Mouse (Mus musculus): Measurements from ENCODE around the gene Ktn1. TPM values are rescaled to one million over a fixed set of nuclear protein-coding genes. Genes with fewer than 3 reads are reported as not detected.

Ktn1 gene
- polyA plus RNA-seq, 1 experiment, result 1.8 TPM

GRCm38 (mm10) chr14:47638316-47638895, 9.8 kb upstream of the Ktn1 start:
- Histone ChIP-seq H3K27me3 (replicated peaks) (peaks cover 12% of the 10 kb centered on the region), H3K4me1 (peaks cover 20% of the 10 kb centered on the region), H3K36me3 (replicated peaks; ENCODE audit: low read length) (no peaks in the 10 kb centered on the region), H3K9me3 (no peaks in the 10 kb centered on the region), H3K4me3 (replicated peaks) (no peak overlapping the region)
- no peak for TF ChIP-seq FLI1 (IDR thresholded peaks at IDR 0.05; ENCODE audit: low read length)
- no peak for TF ChIP-seq GATA1 (IDR thresholded peaks at IDR 0.05; ENCODE audit: borderline replicate concordance, low read length)

GRCm38 (mm10) chr14:47645620-47646019, 2.6 kb upstream of the Ktn1 start:
- peaks cover 15% of the 10 kb centered on the region for H3K4me1 ChIP-seq

DNA sequence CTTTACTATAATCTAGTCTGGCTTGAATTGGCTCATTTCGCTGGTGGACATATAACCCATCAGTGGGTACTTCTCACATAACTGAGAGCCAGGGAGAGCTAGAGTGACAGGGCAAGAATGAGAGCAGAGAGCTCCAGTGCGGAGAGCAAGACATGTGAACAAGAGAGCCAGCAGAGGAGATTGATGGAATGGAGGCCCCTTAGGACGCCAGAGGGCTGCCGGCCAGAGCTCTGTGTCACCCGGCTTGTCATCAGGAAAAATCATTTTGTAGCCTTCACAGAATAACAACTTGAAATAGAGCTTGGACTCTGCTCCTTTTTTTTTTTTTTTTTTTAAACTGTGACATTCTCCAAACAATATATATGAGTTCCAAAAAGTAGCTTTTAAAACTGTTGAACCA, 2.0 kb upstream of the Ktn1 start:
- Histone ChIP-seq H3K27me3 (replicated peaks) (no peaks in the 10 kb centered on the region), H3K4me1 (peaks cover 15% of the 10 kb centered on the region), H3K4me3 (replicated peaks) (no peak overlapping the region), H3K36me3 (replicated peaks; ENCODE audit: low read length) (no peaks in the 10 kb centered on the region), H3K9me3 (no peaks in the 10 kb centered on the region)
- no peak for TF ChIP-seq FLI1 (IDR thresholded peaks at IDR 0.05; ENCODE audit: low read length)
- no peak for TF ChIP-seq GATA1 (IDR thresholded peaks at IDR 0.05; ENCODE audit: borderline replicate concordance, low read length)

More at GRCm38 (mm10) chr14:47645620-47646019, 2.6 kb upstream of the Ktn1 start:
- TF ChIP-seq GATA1 (IDR thresholded peaks at IDR 0.05; ENCODE audit: borderline replicate concordance, low read length) (no peak), FLI1 (IDR thresholded peaks at IDR 0.05; ENCODE audit: low read length) (no peak)
- Histone ChIP-seq H3K4me3 (replicated peaks) (no peak overlapping the region), H3K9me3 (no peaks in the 10 kb centered on the region), H3K27me3 (replicated peaks) (no peaks in the 10 kb centered on the region), H3K36me3 (replicated peaks; ENCODE audit: low read length) (no peaks in the 10 kb centered on the region)

DNA sequence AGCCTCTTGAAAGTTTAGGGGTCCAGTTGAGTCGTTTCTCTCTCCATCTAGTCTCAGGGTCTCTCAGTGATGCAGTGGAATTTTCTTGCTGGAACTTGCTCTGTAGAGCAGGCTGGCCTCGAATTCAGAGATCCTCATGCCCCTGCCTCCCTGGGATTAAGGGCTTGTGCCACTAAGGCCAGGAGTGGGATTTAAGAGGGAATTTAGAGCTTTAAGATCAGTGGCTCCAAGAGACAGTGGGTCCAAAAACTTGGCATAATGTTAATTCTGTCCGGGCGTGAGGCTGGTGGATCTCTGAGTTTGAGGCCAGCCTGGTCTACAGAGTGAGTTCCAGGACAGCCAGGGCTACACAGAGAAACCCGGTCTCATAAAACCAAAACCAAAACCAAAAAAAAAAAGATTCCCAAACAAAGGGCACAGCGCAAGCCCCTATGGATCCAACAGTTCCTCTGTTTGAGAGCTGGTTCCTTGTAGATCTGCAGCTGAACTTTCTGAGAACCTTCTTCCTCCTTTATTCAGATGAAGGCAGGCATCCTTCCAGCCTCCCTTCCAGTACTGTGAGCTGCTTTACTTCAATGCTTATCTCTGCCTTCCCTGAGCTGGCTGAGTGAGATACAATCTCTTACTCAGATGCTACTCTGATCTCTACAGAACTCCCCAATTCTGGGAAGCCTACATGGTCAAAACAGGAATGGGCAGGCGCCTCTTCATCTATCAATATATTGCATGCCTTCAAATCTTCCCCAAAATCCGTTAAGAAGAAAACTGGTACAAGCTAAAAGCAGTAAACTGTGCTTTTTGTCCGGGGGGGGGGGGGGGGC, 1.3 kb upstream of the Ktn1 start:
- H3K36me3 ChIP-seq (replicated peaks; ENCODE audit: low read length), result no peaks in the 10 kb centered on the region
- no peaks in the 10 kb centered on the region for H3K27me3 ChIP-seq (replicated peaks)
- H3K4me3 ChIP-seq (replicated peaks), result peak overlapping the region; percentile 84
- H3K9me3 ChIP-seq, result no peaks in the 10 kb centered on the region
- H3K4me1 ChIP-seq, result peaks cover 15% of the 10 kb centered on the region
- no peak for TF ChIP-seq FLI1 (IDR thresholded peaks at IDR 0.05; ENCODE audit: low read length)
- no peak for TF ChIP-seq GATA1 (IDR thresholded peaks at IDR 0.05; ENCODE audit: borderline replicate concordance, low read length)

DNA sequence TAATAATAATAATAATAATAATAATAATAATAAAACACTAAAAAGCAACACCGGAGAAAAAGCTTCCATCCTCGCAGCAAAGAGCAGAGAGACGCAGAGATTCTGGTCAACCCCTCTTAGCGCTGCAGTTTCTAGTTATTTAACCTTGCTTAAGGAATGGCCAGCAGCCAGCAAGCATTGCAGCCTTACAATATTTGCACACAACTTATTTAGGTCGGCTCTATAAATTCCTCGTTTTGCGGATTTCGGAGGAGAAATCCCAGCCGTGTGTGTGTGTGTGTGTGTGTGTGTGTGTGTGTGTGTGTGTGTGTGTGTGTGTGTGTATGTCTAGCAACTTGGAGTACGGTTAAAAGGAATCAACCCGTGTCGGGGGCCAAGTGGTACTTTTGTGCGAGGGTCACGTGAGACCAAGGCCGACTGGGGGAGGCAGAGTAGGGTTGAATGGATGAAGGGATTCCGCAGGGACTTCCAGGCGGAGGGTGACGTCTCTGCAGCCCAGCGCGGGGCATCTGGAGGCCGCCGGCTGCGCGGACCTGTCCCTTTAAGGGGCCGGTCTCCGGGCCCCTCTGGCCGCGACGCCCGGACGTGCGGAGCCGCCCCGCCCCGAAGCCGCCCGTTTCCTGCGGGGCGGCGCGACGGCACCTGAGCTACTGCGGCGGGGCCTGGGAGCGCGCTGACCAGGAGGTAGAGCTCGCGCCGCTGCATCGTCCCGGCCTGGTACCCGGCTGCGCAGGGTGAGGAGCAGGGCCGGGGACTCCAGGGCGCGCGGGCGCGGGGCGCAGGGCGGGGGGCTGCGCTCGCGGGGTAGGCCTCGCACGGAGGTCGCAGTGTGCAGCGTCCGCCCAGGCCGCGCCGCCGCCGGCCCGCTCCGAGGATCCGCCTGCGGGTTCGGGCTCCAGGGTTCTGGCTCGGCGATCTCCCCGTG, 720 bp downstream of the Ktn1 start:
- Histone ChIP-seq H3K36me3 (replicated peaks; ENCODE audit: low read length) (peaks cover 3% of the 10 kb centered on the region), H3K27me3 (replicated peaks) (no peaks in the 10 kb centered on the region), H3K4me1 (peaks cover 15% of the 10 kb centered on the region), H3K4me3 (replicated peaks) (peak overlapping the region; percentile 95), H3K9me3 (no peaks in the 10 kb centered on the region)
- TF ChIP-seq FLI1 (IDR thresholded peaks at IDR 0.05; ENCODE audit: low read length), result no peak
- TF ChIP-seq GATA1 (IDR thresholded peaks at IDR 0.05; ENCODE audit: borderline replicate concordance, low read length), result no peak

DNA sequence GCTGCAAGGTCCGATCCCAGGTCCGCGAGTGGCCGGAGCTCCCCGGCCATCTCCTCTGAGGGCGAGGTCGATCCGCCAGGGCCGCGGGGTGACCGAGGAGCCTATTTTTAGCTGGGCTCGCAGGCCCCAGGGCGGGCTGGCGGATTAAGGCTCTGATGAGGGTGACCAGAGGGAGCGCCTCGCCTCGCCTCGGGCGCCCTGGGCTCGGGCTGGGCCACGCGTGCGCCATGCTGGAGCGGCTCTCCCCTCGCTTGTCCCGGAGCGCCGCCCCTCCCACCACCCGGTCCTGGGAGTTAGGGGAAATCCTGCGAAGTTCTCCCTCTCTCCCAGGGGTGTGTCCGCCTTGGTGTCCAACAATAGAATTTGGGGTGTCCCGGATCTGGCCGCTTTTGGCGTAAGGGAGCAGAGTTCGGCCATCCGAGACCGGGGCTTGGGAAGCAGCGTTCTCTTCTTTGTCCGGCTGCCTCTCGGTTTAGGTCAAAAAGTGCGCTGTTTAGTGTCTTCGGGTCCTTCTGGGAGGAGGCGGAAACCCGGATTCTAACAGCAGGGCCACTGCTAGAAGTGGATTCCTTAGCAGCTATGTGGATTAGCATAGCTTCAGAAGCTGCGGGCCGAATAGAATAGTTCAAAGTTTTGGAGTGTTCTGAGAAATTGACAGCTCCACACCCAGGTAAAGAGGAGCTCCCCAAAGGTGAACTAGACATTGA, 1.5 kb downstream of the Ktn1 start:
- H3K4me1 ChIP-seq, result peaks cover 15% of the 10 kb centered on the region

DNA sequence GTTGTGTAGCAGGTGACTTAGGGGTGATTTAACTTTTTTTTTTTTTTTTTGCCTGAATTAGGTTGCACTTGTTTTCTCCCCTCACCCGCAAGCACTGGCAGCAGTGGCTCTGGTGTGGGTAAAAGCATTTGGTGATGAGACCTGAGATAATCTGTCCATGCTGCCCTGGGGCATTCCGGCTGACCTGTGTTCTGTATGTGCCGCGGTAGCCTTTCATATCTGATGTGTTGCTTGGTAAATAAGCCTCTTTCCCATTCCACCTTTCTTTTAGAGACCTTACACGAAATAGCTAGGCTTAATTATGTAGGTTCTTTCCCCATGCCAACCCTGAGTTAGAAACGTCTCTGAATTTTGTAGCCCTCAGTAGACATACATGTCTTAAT, 2.1 kb downstream of the Ktn1 start:
- Histone ChIP-seq H3K4me1 (peaks cover 15% of the 10 kb centered on the region), H3K4me3 (replicated peaks) (peak overlapping the region; percentile 95), H3K27me3 (replicated peaks) (no peaks in the 10 kb centered on the region), H3K36me3 (replicated peaks; ENCODE audit: low read length) (peaks cover 7% of the 10 kb centered on the region), H3K9me3 (no peaks in the 10 kb centered on the region)
- TF ChIP-seq GATA1 (IDR thresholded peaks at IDR 0.05; ENCODE audit: borderline replicate concordance, low read length) (no peak), FLI1 (IDR thresholded peaks at IDR 0.05; ENCODE audit: low read length) (no peak)

More for the DNA sequence above, 1.5 kb downstream of the Ktn1 start:
- Histone ChIP-seq H3K27me3 (replicated peaks) (no peaks in the 10 kb centered on the region), H3K4me3 (replicated peaks) (peak overlapping the region; percentile 95), H3K9me3 (no peaks in the 10 kb centered on the region), H3K36me3 (replicated peaks; ENCODE audit: low read length) (peaks cover 6% of the 10 kb centered on the region)
- TF ChIP-seq GATA1 (IDR thresholded peaks at IDR 0.05; ENCODE audit: borderline replicate concordance, low read length) (no peak), FLI1 (IDR thresholded peaks at IDR 0.05; ENCODE audit: low read length) (no peak)

GRCm38 (mm10) chr14:47651272-47651671, 3.0 kb downstream of the Ktn1 start:
- Histone ChIP-seq H3K36me3 (replicated peaks; ENCODE audit: low read length) (peaks cover 9% of the 10 kb centered on the region), H3K9me3 (no peaks in the 10 kb centered on the region), H3K27me3 (replicated peaks) (no peaks in the 10 kb centered on the region), H3K4me1 (peaks cover 15% of the 10 kb centered on the region), H3K4me3 (replicated peaks) (no peak overlapping the region)
- TF ChIP-seq FLI1 (IDR thresholded peaks at IDR 0.05; ENCODE audit: low read length) (no peak), GATA1 (IDR thresholded peaks at IDR 0.05; ENCODE audit: borderline replicate concordance, low read length) (no peak)

GRCm38 (mm10) chr14:47655444-47655843, 7.2 kb downstream of the Ktn1 start:
- TF ChIP-seq FLI1 (IDR thresholded peaks at IDR 0.05; ENCODE audit: low read length) (no peak), GATA1 (IDR thresholded peaks at IDR 0.05; ENCODE audit: borderline replicate concordance, low read length) (no peak)
- no peak overlapping the region for H3K4me3 ChIP-seq (replicated peaks)
- no peaks in the 10 kb centered on the region for H3K9me3 ChIP-seq
- H3K36me3 ChIP-seq (replicated peaks; ENCODE audit: low read length), result peaks cover 17% of the 10 kb centered on the region
- no peaks in the 10 kb centered on the region for H3K27me3 ChIP-seq (replicated peaks)
- peaks cover under 1% of the 10 kb centered on the region for H3K4me1 ChIP-seq

Data from megakaryocyte, embryonic 14.5 days (primary cell).